Mouse (Mus musculus) adrenal gland, adult 2 months (tissue): ENCODE measurements around the gene Eif2b5. TPM values are rescaled to one million over a fixed set of nuclear protein-coding genes. Genes with fewer than 3 reads are reported as not detected.
"Not testable (repeated sequence)": the region's sequence is repeated elsewhere in the genome, so short reads cannot be mapped to it uniquely, and the experiment has no call there.

Source experiments
- DNase-seq: peaks from one replicate; pipeline ENCODE4 v3.0.0; 2021
- long read RNA-seq: library from polyadenylated mRNA; stranded (forward); transcript quantifications from one replicate; pipeline ENCODE4 v2.0.0, GENCODE M21; 2021
- polyA plus RNA-seq: library from polyadenylated mRNA; depleted of rRNA; stranded (reverse); fragments of >200 nt; gene quantifications from 2 replicates; pipeline ENCODE4 v1.2.3, GENCODE M21; 2012; rRNA removed
- total RNA-seq, 2 experiments: library from RNA; stranded (reverse); gene quantifications; 2 replicates each; pipeline ENCODE4 v1.2.3; 2021

Gene Eif2b5
- total RNA-seq: 10 to 100 TPM; 50.2 to 67.1 TPM
- 18.4 and 20.7 TPM in 2 replicates for polyA plus RNA-seq
- long read RNA-seq, transcript Eif2b5-201 (16 exons, 2,554 nt): major isoform, 136 of 150 reads
- long read RNA-seq, partial matches to known transcripts: 5 of 150 reads
- long read RNA-seq, other reads (novel, unspliced or antisense): 9 of 150 reads

GRCm38 (mm10) chr16:20498677-20499475, at the start of gene Eif2b5:
Gene Eif2b5, plus strand, starts transcription at chr16:20498817.
- peak; percentile 97 for DNase-seq

- no peak for DNase-seq
Measured at GRCm38 (mm10) chr16:20451774-20452173, 46.8 kb upstream of the Eif2b5 start.

- no peak for DNase-seq
Measured at GRCm38 (mm10) chr16:20454155-20454654, 44.4 kb upstream of the Eif2b5 start.

GRCm38 (mm10) chr16:20456106-20456505, 42.5 kb upstream of the Eif2b5 start:
- peak; percentile 22 for DNase-seq

GRCm38 (mm10) chr16:20458736-20459135, 39.9 kb upstream of the Eif2b5 start:
- DNase-seq: not testable (repeated sequence)

- DNase-seq: no peak
Measured at GRCm38 (mm10) chr16:20464725-20465124, 33.9 kb upstream of the Eif2b5 start.

GRCm38 (mm10) chr16:20470981-20471380, 27.6 kb upstream of the Eif2b5 start:
- DNase-seq: no peak

GRCm38 (mm10) chr16:20471686-20472085, 26.9 kb upstream of the Eif2b5 start:
- no peak for DNase-seq

GRCm38 (mm10) chr16:20473748-20474147, 24.9 kb upstream of the Eif2b5 start:
- no peak for DNase-seq

- peak; percentile 84 for DNase-seq
Measured at GRCm38 (mm10) chr16:20474211-20474610, 24.4 kb upstream of the Eif2b5 start.

GRCm38 (mm10) chr16:20474786-20475185, 23.8 kb upstream of the Eif2b5 start:
- no peak for DNase-seq

GRCm38 (mm10) chr16:20475335-20475734, 23.3 kb upstream of the Eif2b5 start:
- no peak for DNase-seq

GRCm38 (mm10) chr16:20476857-20477256, 21.8 kb upstream of the Eif2b5 start:
- DNase-seq: peak; percentile 79

GRCm38 (mm10) chr16:20477270-20477669, 21.3 kb upstream of the Eif2b5 start:
- no peak for DNase-seq

GRCm38 (mm10) chr16:20478504-20478903, 20.1 kb upstream of the Eif2b5 start:
- no peak for DNase-seq

- DNase-seq: not testable (repeated sequence)
Measured at GRCm38 (mm10) chr16:20479026-20479760, 19.4 kb upstream of the Eif2b5 start.

GRCm38 (mm10) chr16:20480115-20480514, 18.5 kb upstream of the Eif2b5 start:
- peak; percentile 39 for DNase-seq

GRCm38 (mm10) chr16:20481746-20482145, 16.9 kb upstream of the Eif2b5 start:
- no peak for DNase-seq

GRCm38 (mm10) chr16:20483716-20484115, 14.9 kb upstream of the Eif2b5 start:
- DNase-seq: not testable (repeated sequence)

- no peak for DNase-seq
Measured at GRCm38 (mm10) chr16:20485061-20485460, 13.6 kb upstream of the Eif2b5 start.

- no peak for DNase-seq
Measured at GRCm38 (mm10) chr16:20486048-20486447, 12.6 kb upstream of the Eif2b5 start.

GRCm38 (mm10) chr16:20488151-20488550, 10.5 kb upstream of the Eif2b5 start:
- no peak for DNase-seq

GRCm38 (mm10) chr16:20488751-20489150, 9.9 kb upstream of the Eif2b5 start:
- DNase-seq: not testable (repeated sequence)
